Comparison of ENCODE assay signal across 32 mouse cellular contexts in the genomic region with DNA sequence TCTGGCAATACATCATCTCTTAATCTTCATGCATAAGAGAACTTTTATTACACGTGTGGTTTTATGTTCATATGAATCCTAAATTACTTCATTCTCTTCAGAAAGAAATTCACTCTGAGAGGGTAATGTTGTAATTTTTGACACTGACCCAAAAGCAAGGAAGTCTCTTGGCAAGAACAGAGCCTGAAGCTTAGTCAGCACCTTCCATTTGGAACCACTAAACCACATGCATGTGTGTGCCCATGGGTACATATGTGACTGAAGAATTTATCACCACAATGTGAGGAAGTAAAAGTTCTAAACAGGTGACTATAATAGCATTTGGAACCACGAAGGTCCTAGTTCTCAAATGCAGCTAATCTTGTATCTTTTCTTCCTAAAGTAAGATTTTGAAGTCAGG.
DNase-seq lines count a peak whose midpoint lies in the region; ATAC-seq and TF ChIP-seq lines count a peak whose summit lies in the region.
"Had no signal": no experiment of that assay in that cellular context is flagged by ENCODE, and none has a peak within 500 bp of the region (broad histone marks: within the 10 kb centered on the region; RNA-seq: fewer than 3 reads in every experiment).

No protein-coding gene starts in this region.

- H3K27me3 ChIP-seq in heart, embryonic 12.5 days (replicated peaks): no peaks in the 10 kb centered on the region
- no peaks in the 10 kb centered on the region for H3K27me3 ChIP-seq in midbrain, embryonic 16.5 days (ENCODE audit: control insufficient read depth, insufficient read depth, low read depth, low read length)
- H3K27me3 ChIP-seq in thymus, adult 2 months (ENCODE audit: control insufficient read depth, insufficient read depth, low read length): no peaks in the 10 kb centered on the region
- H3K27me3 ChIP-seq: CH12.LX; embryonic facial prominence, embryonic 13.5 days; forebrain, embryonic 13.5 days; hindbrain, embryonic 12.5 days; hindbrain, embryonic 15.5 days; intestine, embryonic 15.5 days had no signal

- H3K27ac ChIP-seq in heart, embryonic 12.5 days (ENCODE audit: poor library complexity, severe bottlenecking): no peak overlapping the region
- H3K27ac ChIP-seq in midbrain, embryonic 16.5 days (ENCODE audit: low read length): no peak overlapping the region
- H3K27ac ChIP-seq in thymus, adult 2 months (ENCODE audit: control insufficient read depth, insufficient read depth, low read length): no peak overlapping the region
- H3K27ac ChIP-seq: embryonic facial prominence, embryonic 10.5 days; embryonic facial prominence, embryonic 13.5 days; forebrain, embryonic 10.5 days; forebrain, embryonic 13.5 days; gastrocnemius, adult 2 months; heart, adult 2 months; heart, embryonic 10.5 days; hindbrain, embryonic 12.5 days; hindbrain, embryonic 15.5 days; intestine, embryonic 15.5 days had no signal

- H3K4me3 ChIP-seq in heart, embryonic 12.5 days: no peak overlapping the region
- H3K4me3 ChIP-seq in midbrain, embryonic 16.5 days (ENCODE audit: low read depth, low read length): no peak overlapping the region
- no peak overlapping the region for H3K4me3 ChIP-seq in thymus, adult 2 months (ENCODE audit: control insufficient read depth, insufficient read depth, low read length)
- H3K4me3 ChIP-seq: embryonic facial prominence, embryonic 10.5 days; embryonic facial prominence, embryonic 13.5 days; erythroblast, embryonic 14.5 days; forebrain, embryonic 10.5 days; forebrain, embryonic 13.5 days; gastrocnemius, adult 2 months; heart, adult 2 months; heart, embryonic 10.5 days; hindbrain, embryonic 12.5 days; hindbrain, embryonic 15.5 days; intestine, embryonic 15.5 days had no signal

- no peak for TF ChIP-seq POLR2A in thymus, adult 2 months (IDR thresholded peaks at IDR 0.05; ENCODE audit: control insufficient read depth, extremely low read depth, insufficient read depth, low read length, poor library complexity)

- no peak for TF ChIP-seq CTCF in thymus, adult 2 months (IDR thresholded peaks at IDR 0.05; ENCODE audit: borderline replicate concordance, control insufficient read depth, extremely low read depth, insufficient read depth, low read length, poor library complexity)

- no peaks in the 10 kb centered on the region for H3K36me3 ChIP-seq in heart, embryonic 12.5 days
- H3K36me3 ChIP-seq in midbrain, embryonic 16.5 days (ENCODE audit: control insufficient read depth, insufficient read depth, low read length): no peaks in the 10 kb centered on the region
- H3K36me3 ChIP-seq in thymus, adult 2 months (ENCODE audit: control insufficient read depth, insufficient read depth, low read length): no peaks in the 10 kb centered on the region
- H3K36me3 ChIP-seq: embryonic facial prominence, embryonic 10.5 days; embryonic facial prominence, embryonic 13.5 days; forebrain, embryonic 10.5 days; G1E; heart, embryonic 10.5 days; hindbrain, embryonic 12.5 days; hindbrain, embryonic 15.5 days; intestine, embryonic 15.5 days had no signal

- H3K4me2 ChIP-seq in heart, embryonic 12.5 days: no peak overlapping the region
- H3K4me2 ChIP-seq in midbrain, embryonic 16.5 days (ENCODE audit: low read length): no peak overlapping the region
- H3K4me2 ChIP-seq: embryonic facial prominence, embryonic 13.5 days; forebrain, embryonic 13.5 days; hindbrain, embryonic 12.5 days; hindbrain, embryonic 15.5 days; intestine, embryonic 15.5 days had no signal

- H3K9me3 ChIP-seq in heart, embryonic 12.5 days (replicated peaks): no peaks in the 10 kb centered on the region
- H3K9me3 ChIP-seq in midbrain, embryonic 16.5 days (replicated peaks; ENCODE audit: control insufficient read depth, low read length, poor library complexity, severe bottlenecking): no peaks in the 10 kb centered on the region
- H3K9me3 ChIP-seq: embryonic facial prominence, embryonic 10.5 days; embryonic facial prominence, embryonic 13.5 days; forebrain, embryonic 10.5 days; forebrain, embryonic 13.5 days; G1E; heart, embryonic 10.5 days; hindbrain, embryonic 12.5 days; hindbrain, embryonic 15.5 days; intestine, embryonic 15.5 days had no signal

- H3K9ac ChIP-seq in heart, embryonic 12.5 days: no peak overlapping the region
- no peak overlapping the region for H3K9ac ChIP-seq in midbrain, embryonic 16.5 days (ENCODE audit: low read depth, low read length)
- H3K9ac ChIP-seq: embryonic facial prominence, embryonic 13.5 days; forebrain, embryonic 13.5 days; hindbrain, embryonic 12.5 days; hindbrain, embryonic 15.5 days; intestine, embryonic 15.5 days had no signal

- no peak for ATAC-seq in heart, embryonic 12.5 days (ENCODE audit: insufficient number of reproducible peaks, low FRiP score)
- ATAC-seq in hematopoietic stem cell, adult 5-6 weeks (replicated peaks in 1 of 2; ENCODE audit: insufficient read depth in 1 of 2, low FRiP score in 2 of 2, low TSS enrichment in 1 of 2, low read depth in 1 of 2, poor library complexity in 2 of 2, severe bottlenecking in 2 of 2): peak; percentile 83
- no peak for ATAC-seq in midbrain, embryonic 16.5 days
- ATAC-seq: forebrain, embryonic 13.5 days; forebrain, embryonic 16.5 days; intestine, embryonic 15.5 days had no signal

- WGBS in heart, embryonic 12.5 days: 49% methylated on average over 2 of the region's 2 CpGs
- 68% methylated on average over 2 of the region's 2 CpGs for WGBS in midbrain, embryonic 16.5 days
- 31% methylated on average over 2 of the region's 2 CpGs for WGBS in thymus, adult 2 months

- DNase-seq in heart, adult 18-20 months: peak; percentile 24
- peak; percentile 76 for DNase-seq in NIH3T3 (ENCODE audit: low read depth)
- DNase-seq in thymus, adult 2 months: no peak
- DNase-seq: adrenal gland, adult 8-10 months; adrenal gland, postnatal 25 days; B cell, adult 2 months; cerebellum, adult 11-12 months; cerebellum, adult 8-10 months; cerebellum, postnatal 10 days; cerebellum, postnatal 36 days; embryo, embryonic 11 days; gastrocnemius, adult 2 months; gastrocnemius, postnatal 14 days; heart, adult 2 months; heart, postnatal 36 days; kidney, adult 11 months; kidney, adult 8-10 months had no signal

- no peaks in the 10 kb centered on the region; the same call in 1 of the 2 replicates for H3K4me1 ChIP-seq in heart, embryonic 12.5 days (replicated peaks)
- peaks cover 3% of the 10 kb centered on the region for H3K4me1 ChIP-seq in midbrain, embryonic 16.5 days (ENCODE audit: control insufficient read depth, insufficient read depth, low read length)
- no peaks in the 10 kb centered on the region for H3K4me1 ChIP-seq in thymus, adult 2 months (replicated peaks; ENCODE audit: control insufficient read depth, insufficient read depth, low read length)
- H3K4me1 ChIP-seq: embryonic facial prominence, embryonic 10.5 days; embryonic facial prominence, embryonic 13.5 days; forebrain, embryonic 13.5 days; heart, embryonic 10.5 days; hindbrain, embryonic 15.5 days; intestine, embryonic 15.5 days had no signal

Comparison
In these comparisons a context has a peak if more than half of its experiments do, and no peak if none do; other contexts are left out.
1. ATAC-seq: peak in hematopoietic stem cell, adult 5-6 weeks (2 of 2); none in heart, embryonic 12.5 days (single experiment) and midbrain, embryonic 16.5 days (single experiment).